Mouse (Mus musculus): ENCODE measurements around the gene Maged2.
A peak's percentile ranks its signal among the peaks of the same experiment; 100 is the strongest.
"Not testable (repeated sequence)": the region's sequence is repeated elsewhere in the genome, so short reads cannot be mapped to it uniquely, and the experiment has no call there.

Maged2 gene

GRCm38 (mm10) chrX:150814139-150814469 is at the start of gene Maged2:
Gene Maged2 (minus strand): TSS chrX:150814345.
- no peak for DNase-seq (ENCODE audit: low spot score)

GRCm38 (mm10) chrX:150848230-150848629 is 34.1 kb upstream of the Maged2 start:
- no peak for DNase-seq (ENCODE audit: low spot score)

- DNase-seq (ENCODE audit: low spot score) = not testable (repeated sequence)
Measured at GRCm38 (mm10) chrX:150845480-150846205, 31.5 kb upstream of the Maged2 start.

- DNase-seq (ENCODE audit: low spot score) = not testable (repeated sequence)
Measured at GRCm38 (mm10) chrX:150843257-150843656, 29.1 kb upstream of the Maged2 start.

GRCm38 (mm10) chrX:150830297-150830696 is 16.2 kb upstream of the Maged2 start:
- no peak for DNase-seq (ENCODE audit: low spot score)

- DNase-seq (ENCODE audit: low spot score) = no peak
Measured at GRCm38 (mm10) chrX:150817278-150817677, 3.1 kb upstream of the Maged2 start.

GRCm38 (mm10) chrX:150815601-150816000 is 1.5 kb upstream of the Maged2 start:
- DNase-seq (ENCODE audit: low spot score) = no peak

- peak; percentile 20 for DNase-seq (ENCODE audit: low spot score)
Measured at GRCm38 (mm10) chrX:150813464-150814138, 544 bp downstream of the Maged2 start.

- DNase-seq (ENCODE audit: low spot score) = peak; percentile 87
Measured at GRCm38 (mm10) chrX:150812787-150813298, 1.3 kb downstream of the Maged2 start.

- not testable (repeated sequence) for DNase-seq (ENCODE audit: low spot score)
Measured at GRCm38 (mm10) chrX:150800987-150801386, 13.2 kb downstream of the Maged2 start.

GRCm38 (mm10) chrX:150798493-150799177 is 15.5 kb downstream of the Maged2 start:
- not testable (repeated sequence) for DNase-seq (ENCODE audit: low spot score)
